Mouse (Mus musculus) forebrain, embryonic 14.5 days (tissue): ENCODE data around the gene Emb. TPM values are rescaled to one million over a fixed set of nuclear protein-coding genes. Genes with fewer than 3 reads are reported as not detected.

Source experiments
- ATAC-seq: fragments of 200-750 bp; cut with Nextera tagmentation; 2 replicates; pipeline ENCODE4 v1.8.0; 2017; ENCODE audit warnings: mild to moderate bottlenecking, moderate library complexity
- DNase-seq: peaks from one replicate; pipeline ENCODE4 v3.0.0-alpha.2; 2015; ENCODE audit warnings: low spot score
- H3K27ac ChIP-seq: fragments of 300-500 bp; sonication (generic); 2 replicates; pipeline ENCODE4 v1.5.1; 2014; ENCODE audit warnings: low read depth, mild to moderate bottlenecking, control low read depth, low read length, moderate library complexity
- H3K27me3 ChIP-seq: fragments of 300-500 bp; sonication (generic); replicated peaks from 2 replicates; pipeline ENCODE4 v1.6.1; 2014; ENCODE audit warnings: low read length, control low read depth, mixed read lengths; ENCODE audit not compliant: control insufficient read depth, insufficient read depth
- H3K36me3 ChIP-seq: fragments of 300-500 bp; sonication (generic); 2 replicates; pipeline ENCODE4 v1.6.1; 2014; ENCODE audit warnings: low read length, control low read depth; ENCODE audit not compliant: control insufficient read depth, insufficient read depth
- H3K4me1 ChIP-seq: fragments of 300-500 bp; sonication (generic); 2 replicates; pipeline ENCODE4 v1.6.1; 2014; ENCODE audit warnings: antibody characterized with exemption, low read length, control low read depth; ENCODE audit not compliant: control insufficient read depth, insufficient read depth
- H3K4me2 ChIP-seq: fragments of 300-500 bp; sonication (generic); 2 replicates; pipeline ENCODE4 v1.6.1; 2014; ENCODE audit warnings: mild to moderate bottlenecking, control low read depth, low read length
- H3K4me3 ChIP-seq: fragments of 300-500 bp; sonication (generic); 2 replicates; pipeline ENCODE4 v1.5.1; 2014; ENCODE audit warnings: low read depth, low read length, control low read depth
- H3K9ac ChIP-seq: fragments of 300-500 bp; sonication (generic); 2 replicates; pipeline ENCODE4 v1.6.1; 2014; ENCODE audit warnings: mild to moderate bottlenecking, low read length, control low read depth, moderate library complexity
- H3K9me3 ChIP-seq: fragments of 300-500 bp; sonication (generic); replicated peaks from 2 replicates; pipeline ENCODE4 v1.6.1; 2016; ENCODE audit warnings: low read length, control low read depth, mixed read lengths; ENCODE audit not compliant: control insufficient read depth
- WGBS: fragments of 180-500 bp; shearing (Covaris S2); extraction: QIAGEN DNeasy Blood & Tissue Kit; methylation state at CpG from one replicate; pipeline ENCODE4 v1.1.7; 2014; 5-methylcytosine and 5-hydroxymethylcytosine counted together
- polyA plus RNA-seq: library from polyadenylated mRNA; unstranded; fragments of >200 nt; fragmentation: Nextera tagmentation; extraction: Ambion mirVana; gene quantifications from 2 replicates; pipeline ENCODE4 v1.2.1, GENCODE M21; 2014

Emb gene
- polyA plus RNA-seq, 1 experiment from 2014 or later, result 10.8 TPM

DNA sequence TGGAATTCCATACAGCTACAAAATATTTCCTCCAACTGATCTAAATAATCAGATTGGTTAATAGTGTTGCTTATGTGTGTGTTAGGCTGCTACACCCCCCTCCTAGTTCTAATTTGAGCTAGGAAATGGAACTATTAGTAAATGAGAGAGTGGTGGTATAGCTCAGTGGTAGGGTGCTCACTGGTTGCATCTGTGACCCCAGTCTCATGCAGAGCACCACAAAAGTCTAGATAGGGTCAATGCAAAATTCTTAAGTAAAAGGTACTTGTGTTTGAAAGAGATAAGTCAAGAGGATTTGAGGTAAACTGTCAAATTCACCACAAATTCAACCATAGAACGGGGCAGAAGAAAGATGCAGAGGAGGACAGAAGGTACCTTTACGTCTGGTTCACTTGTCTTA, 10.7 kb upstream of the Emb start:
- no peak for DNase-seq
- H3K27me3 ChIP-seq, result no peaks in the 10 kb centered on the region
- no peak for ATAC-seq

DNA sequence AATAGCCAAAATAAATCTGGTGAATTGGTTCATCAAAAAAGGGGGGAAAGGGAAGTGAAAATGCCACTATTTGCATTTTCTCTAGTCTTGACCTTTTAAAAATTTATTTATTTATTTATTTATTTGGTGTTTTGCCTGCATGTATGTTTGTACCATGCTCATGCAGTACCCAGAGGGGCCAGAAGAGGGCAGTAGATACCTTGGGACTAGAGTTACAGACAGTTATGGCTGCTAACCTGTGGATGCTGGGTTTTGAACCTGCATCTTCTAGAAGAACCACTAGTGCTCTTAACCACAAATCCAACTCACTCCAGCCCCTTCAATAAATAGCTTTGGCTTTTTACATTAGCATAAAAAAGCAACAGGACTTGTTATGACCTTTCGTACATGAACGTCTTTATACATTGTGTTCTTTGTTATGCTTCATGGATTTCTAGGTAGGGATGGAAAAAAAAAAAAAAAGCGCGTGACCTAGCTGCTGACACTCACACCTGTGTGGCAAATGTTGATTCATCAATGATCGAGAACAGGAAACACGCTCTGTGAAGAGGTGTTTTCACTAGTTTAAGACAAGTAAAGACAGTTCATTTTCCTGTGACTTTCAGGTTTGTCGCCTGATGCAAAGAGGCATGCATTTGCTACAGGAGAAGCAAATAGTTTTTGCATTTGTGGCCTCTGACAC, 9.8 kb upstream of the Emb start:
- H3K4me1 ChIP-seq, result no peaks in the 10 kb centered on the region
- no peak overlapping the region for H3K9ac ChIP-seq
- no peaks in the 10 kb centered on the region for H3K9me3 ChIP-seq
- peak; percentile 76 for DNase-seq
- no peak overlapping the region for H3K27ac ChIP-seq
- H3K4me2 ChIP-seq, result no peak overlapping the region
- H3K4me3 ChIP-seq, result no peak overlapping the region
- H3K27me3 ChIP-seq, result no peaks in the 10 kb centered on the region
- 90% methylated on average over 7 of the region's 7 CpGs for WGBS
- H3K36me3 ChIP-seq, result no peaks in the 10 kb centered on the region
- peak; percentile 25; the same call in 1 of the 2 replicates for ATAC-seq

More for the DNA sequence above, 10.7 kb upstream of the Emb start:
- no peak overlapping the region for H3K9ac ChIP-seq
- no peak overlapping the region for H3K4me2 ChIP-seq
- no peak overlapping the region for H3K27ac ChIP-seq
- no peaks in the 10 kb centered on the region for H3K9me3 ChIP-seq
- H3K36me3 ChIP-seq, result no peaks in the 10 kb centered on the region
- H3K4me3 ChIP-seq, result no peak overlapping the region
- H3K4me1 ChIP-seq, result no peaks in the 10 kb centered on the region
- 91% methylated on average over 2 of the region's 2 CpGs for WGBS

DNA sequence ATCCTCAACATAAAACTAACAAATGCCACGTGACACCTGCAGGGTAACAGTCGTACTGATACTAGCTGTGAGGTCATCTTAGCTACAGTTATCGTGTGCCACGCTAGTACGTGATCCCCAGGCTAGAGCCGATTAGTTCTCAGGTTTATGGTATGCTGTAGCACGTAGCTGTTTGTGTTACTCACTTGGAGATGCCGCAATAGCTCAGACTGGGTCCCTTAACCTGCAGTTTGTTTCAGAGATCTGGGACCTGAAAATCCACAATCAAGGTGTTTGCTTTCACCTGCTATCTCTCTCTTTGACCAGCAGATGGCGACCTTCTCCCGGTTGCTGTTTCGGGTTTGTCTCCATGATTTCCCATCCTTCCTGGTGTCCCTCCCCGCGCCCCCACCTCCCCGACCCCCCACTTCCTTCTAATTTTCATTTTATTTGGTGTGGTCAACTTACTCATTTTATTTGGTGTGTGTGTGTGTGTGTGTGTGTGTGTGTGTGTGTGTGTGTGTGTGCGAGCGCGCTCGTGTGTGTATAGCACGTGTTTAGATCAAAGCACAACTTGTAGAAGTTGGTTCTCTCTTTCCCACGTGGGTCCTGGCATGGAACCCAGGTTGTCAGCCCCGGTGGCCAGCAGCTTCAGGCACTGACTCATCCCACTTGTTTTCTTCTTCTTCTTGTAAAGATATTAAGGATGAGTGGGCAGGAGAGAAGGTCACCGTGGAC, 5.4 kb upstream of the Emb start:
- Histone ChIP-seq H3K4me2 (no peak overlapping the region), H3K9me3 (no peaks in the 10 kb centered on the region), H3K9ac (no peak overlapping the region), H3K27me3 (no peaks in the 10 kb centered on the region), H3K4me1 (no peaks in the 10 kb centered on the region), H3K36me3 (no peaks in the 10 kb centered on the region), H3K27ac (no peak overlapping the region), H3K4me3 (no peak overlapping the region)
- DNase-seq, result peak; percentile 58
- ATAC-seq, result peak; percentile 66
- WGBS, result 45% methylated on average over 22 of the region's 22 CpGs

DNA sequence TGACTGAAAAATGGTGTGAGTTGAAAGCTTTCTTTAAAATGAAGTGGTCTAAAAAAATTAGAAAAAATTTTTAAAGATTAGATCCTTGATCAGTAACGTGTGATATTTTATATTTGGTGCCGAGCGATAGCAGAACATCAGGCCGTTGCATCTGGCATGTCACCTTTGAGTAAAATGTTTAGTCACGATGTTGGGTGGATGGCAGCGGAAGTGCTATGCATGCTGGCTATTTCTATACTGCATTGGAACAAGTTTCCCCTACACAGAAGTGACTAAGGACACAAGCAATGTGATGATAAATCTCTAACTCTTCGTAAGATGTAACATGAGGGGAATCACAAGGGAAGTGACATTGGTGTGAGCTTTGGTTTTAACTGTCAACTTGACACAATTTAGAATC, 3.7 kb upstream of the Emb start:
- ATAC-seq (no peak), DNase-seq (no peak)
- Histone ChIP-seq H3K36me3 (no peaks in the 10 kb centered on the region), H3K9ac (no peak overlapping the region), H3K4me3 (no peak overlapping the region), H3K27me3 (no peaks in the 10 kb centered on the region), H3K4me1 (no peaks in the 10 kb centered on the region), H3K4me2 (no peak overlapping the region), H3K27ac (no peak overlapping the region), H3K9me3 (no peaks in the 10 kb centered on the region)
- 91% methylated on average over 7 of the region's 7 CpGs for WGBS

GRCm38 (mm10) chr13:117206066-117206465, 2.3 kb upstream of the Emb start:
- no peak for ATAC-seq
- H3K27me3 ChIP-seq, result no peaks in the 10 kb centered on the region
- 96% methylated on average over 8 of the region's 8 CpGs for WGBS

GRCm38 (mm10) chr13:117211386-117211875, 3.1 kb downstream of the Emb start:
- no peak overlapping the region for H3K27ac ChIP-seq
- H3K9ac ChIP-seq, result no peak overlapping the region
- 88% methylated on average over 11 of the region's 11 CpGs for WGBS
- no peaks in the 10 kb centered on the region for H3K36me3 ChIP-seq
- no peak overlapping the region for H3K4me3 ChIP-seq
- H3K4me1 ChIP-seq, result no peaks in the 10 kb centered on the region
- no peaks in the 10 kb centered on the region for H3K9me3 ChIP-seq
- H3K27me3 ChIP-seq, result no peaks in the 10 kb centered on the region
- no peak for DNase-seq
- ATAC-seq, result no peak
- H3K4me2 ChIP-seq, result no peak overlapping the region

More at GRCm38 (mm10) chr13:117206066-117206465, 2.3 kb upstream of the Emb start:
- Histone ChIP-seq H3K4me3 (no peak overlapping the region), H3K9ac (no peak overlapping the region), H3K4me2 (no peak overlapping the region), H3K9me3 (no peaks in the 10 kb centered on the region), H3K36me3 (no peaks in the 10 kb centered on the region), H3K27ac (no peak overlapping the region), H3K4me1 (no peaks in the 10 kb centered on the region)
- DNase-seq, result no peak

DNA sequence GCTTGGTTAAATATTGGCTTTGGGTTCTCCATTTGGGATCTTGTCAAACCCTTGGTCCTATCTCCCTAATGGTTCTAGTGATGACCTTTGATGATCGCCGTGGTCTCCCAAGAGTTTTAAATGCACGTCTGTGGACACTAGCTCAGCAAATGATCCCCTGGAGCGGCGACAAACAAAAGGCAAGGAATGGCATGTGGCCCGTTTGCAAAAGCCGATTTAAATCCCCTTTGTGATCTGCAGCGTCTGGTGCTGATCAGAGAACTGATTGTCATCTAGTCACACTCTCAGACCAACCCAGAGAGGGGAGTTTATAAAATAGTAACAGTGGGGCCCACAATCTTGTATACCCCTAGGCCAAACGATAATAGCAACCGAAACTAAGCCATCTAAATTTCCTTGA, 7.1 kb downstream of the Emb start:
- H3K36me3 ChIP-seq, result no peaks in the 10 kb centered on the region
- no peak for ATAC-seq
- no peak for DNase-seq
- no peaks in the 10 kb centered on the region for H3K9me3 ChIP-seq
- no peak overlapping the region for H3K4me2 ChIP-seq
- no peak overlapping the region for H3K9ac ChIP-seq
- 3% methylated on average over 10 of the region's 10 CpGs for WGBS
- peaks cover 4% of the 10 kb centered on the region for H3K4me1 ChIP-seq
- no peaks in the 10 kb centered on the region for H3K27me3 ChIP-seq
- no peak overlapping the region for H3K27ac ChIP-seq
- H3K4me3 ChIP-seq, result no peak overlapping the region

- ATAC-seq (no peak), DNase-seq (peak; percentile 20)
- H3K27ac ChIP-seq, result no peak overlapping the region
- WGBS, result 14% methylated on average over 10 of the region's 10 CpGs
- H3K9me3 ChIP-seq, result no peaks in the 10 kb centered on the region
- no peaks in the 10 kb centered on the region for H3K36me3 ChIP-seq
- H3K4me1 ChIP-seq, result peaks cover 5% of the 10 kb centered on the region
- no peak overlapping the region for H3K9ac ChIP-seq
- no peaks in the 10 kb centered on the region for H3K27me3 ChIP-seq
- no peak overlapping the region for H3K4me3 ChIP-seq
- no peak overlapping the region for H3K4me2 ChIP-seq
Measured at GRCm38 (mm10) chr13:117216126-117216525, 7.8 kb downstream of the Emb start.

- Histone ChIP-seq H3K36me3 (no peaks in the 10 kb centered on the region), H3K4me2 (no peak overlapping the region), H3K4me1 (peaks cover 5% of the 10 kb centered on the region), H3K9me3 (no peaks in the 10 kb centered on the region), H3K27ac (no peak overlapping the region), H3K9ac (no peak overlapping the region), H3K4me3 (no peak overlapping the region), H3K27me3 (no peaks in the 10 kb centered on the region)
- DNase-seq (no peak), ATAC-seq (no peak)
- 19% methylated on average over 9 of the region's 9 CpGs for WGBS
Measured at GRCm38 (mm10) chr13:117216752-117217363, 8.5 kb downstream of the Emb start.
